Mouse (Mus musculus): ENCODE results near the gene Cda. TPM values are rescaled to one million over a fixed set of nuclear protein-coding genes. Genes with fewer than 3 reads are reported as not detected.

The Cda gene
- polyA plus RNA-seq (2017; shearing (Covaris generic)) = 0.91 TPM

GRCm38 (mm10) chr4:138367641-138368497 lies at the start of gene Cda:
Gene Cda (minus strand): TSS chr4:138367992.

GRCm38 (mm10) chr4:138395971-138396645 lies 28.3 kb upstream of the Cda start, which contains the start of gene Fam43b:
Gene Fam43b (minus strand): TSS chr4:138396528.

GRCm38 (mm10) chr4:138326077-138326695 lies 41.6 kb downstream of the Cda start, which contains the start of gene Pink1:
Gene Pink1 (minus strand): TSS chr4:138326307.

GRCm38 (mm10) chr4:138304340-138305104 lies 63.3 kb downstream of the Cda start, which contains the start of gene Ddost:
Gene Ddost (plus strand): TSS chr4:138304730.

Other genes starting within 250 kb of the Cda start
- gene Hp1bp3, start 151.7 kb downstream of the Cda start, polyA plus RNA-seq (2017; shearing (Covaris generic)) = 152 TPM
- gene Sh2d5, start 117.6 kb downstream of the Cda start, polyA plus RNA-seq (2017; shearing (Covaris generic)) = 0.60 TPM
- 0.26 TPM for gene Kif17, start 117.6 kb downstream of the Cda start, polyA plus RNA-seq (2017; shearing (Covaris generic))
- gene Ddost, start 63.3 kb downstream of the Cda start, polyA plus RNA-seq (2017; shearing (Covaris generic)) = 144 TPM
- gene Pink1, start 41.7 kb downstream of the Cda start, polyA plus RNA-seq (2017; shearing (Covaris generic)) = 110 TPM
- 0.23 TPM for gene Fam43b, start 28.5 kb upstream of the Cda start, polyA plus RNA-seq (2017; shearing (Covaris generic))
- gene Mul1, start 66.7 kb upstream of the Cda start, polyA plus RNA-seq (2017; shearing (Covaris generic)) = 17.8 TPM
- 2.5 TPM for gene Camk2n1, start 86.3 kb upstream of the Cda start, polyA plus RNA-seq (2017; shearing (Covaris generic))

Data from effector memory CD4-positive, alpha-beta T cell, adult 7 months (primary cell).